Mouse (Mus musculus): ENCODE measurements at regions not wholly inside any gene's neighbourhood (a gene's known extent, or its start where the extent isn't known, plus 50 kb on each side); places are given as distances from the start of the nearest gene placed in this dataset.

DNA sequence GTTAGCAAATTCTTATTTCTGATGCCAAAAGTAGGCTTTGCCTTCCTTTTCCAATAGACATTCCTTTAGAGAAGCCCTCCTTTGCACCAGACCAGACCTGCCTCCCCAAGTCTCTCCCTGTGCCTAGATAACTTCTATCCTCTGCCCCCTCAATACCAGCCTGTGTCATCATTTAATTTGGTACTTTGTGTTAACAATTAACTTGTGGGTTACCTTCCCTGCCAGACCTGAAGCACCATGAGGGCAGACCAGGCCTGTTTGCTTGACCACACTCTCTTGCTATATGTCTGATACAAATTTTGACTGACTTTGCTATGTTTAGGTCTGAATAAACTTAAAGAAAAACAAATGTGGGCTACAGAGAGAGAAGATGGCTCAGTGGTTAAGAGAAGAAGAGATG is 259.7 kb downstream of the Pik3r1 start:
- DNase-seq (ENCODE audit: low spot score in 2 of 2) = no peak

GRCm38 (mm10) chr13:101506696-101507095 is 261.3 kb downstream of the Pik3r1 start:
- DNase-seq (ENCODE audit: low spot score in 2 of 2) = no peak

- DNase-seq (ENCODE audit: low spot score in 2 of 2) = no peak
Observed at GRCm38 (mm10) chr13:101505054-101505453, 263.0 kb downstream of the Pik3r1 start.

GRCm38 (mm10) chr13:101504241-101504640 is 263.8 kb downstream of the Pik3r1 start:
- no peak for DNase-seq (ENCODE audit: low spot score in 2 of 2)

DNA sequence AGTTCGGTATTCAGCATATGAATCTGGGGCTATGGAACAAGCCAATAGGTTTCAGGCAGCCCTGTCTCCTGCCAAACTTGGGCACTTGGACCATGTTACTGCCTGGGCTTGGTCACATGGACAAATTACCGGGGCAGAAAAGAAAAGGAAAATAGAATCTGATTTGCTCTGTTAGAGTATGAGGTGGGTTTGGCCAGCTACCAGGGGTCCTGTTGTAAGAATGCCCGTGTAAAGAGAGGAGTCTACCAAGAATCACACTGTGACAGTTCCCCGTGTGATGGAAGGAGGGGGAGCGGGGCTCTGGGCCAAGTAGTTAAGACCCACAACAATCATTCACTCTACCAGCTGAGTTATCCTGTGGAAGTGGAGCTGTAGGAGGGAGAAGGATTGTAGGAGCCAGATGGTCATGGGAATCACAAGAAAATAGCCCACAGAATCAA is 266.2 kb downstream of the Pik3r1 start:
- DNase-seq (ENCODE audit: low spot score in 2 of 2) = no peak

DNA sequence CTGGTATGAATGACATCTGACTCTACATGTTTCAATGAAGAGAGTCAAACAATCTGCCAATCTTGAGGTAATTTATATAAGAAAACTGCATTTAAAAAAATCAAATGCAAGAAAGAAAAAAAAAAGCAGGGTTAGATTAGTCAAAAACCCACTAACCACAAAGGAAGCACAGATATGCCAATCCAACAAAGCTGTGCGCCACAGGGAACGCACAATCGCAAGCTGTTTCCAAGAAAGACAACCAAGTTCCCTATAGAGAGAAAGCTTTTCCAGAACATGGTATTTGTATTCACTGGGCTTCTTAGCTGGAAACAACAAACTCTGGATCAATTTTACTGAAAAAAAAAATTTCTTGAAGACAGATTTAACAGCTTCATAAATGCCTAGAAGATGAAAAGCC is 267.0 kb downstream of the Pik3r1 start:
- DNase-seq (ENCODE audit: low spot score in 2 of 2) = no peak

DNA sequence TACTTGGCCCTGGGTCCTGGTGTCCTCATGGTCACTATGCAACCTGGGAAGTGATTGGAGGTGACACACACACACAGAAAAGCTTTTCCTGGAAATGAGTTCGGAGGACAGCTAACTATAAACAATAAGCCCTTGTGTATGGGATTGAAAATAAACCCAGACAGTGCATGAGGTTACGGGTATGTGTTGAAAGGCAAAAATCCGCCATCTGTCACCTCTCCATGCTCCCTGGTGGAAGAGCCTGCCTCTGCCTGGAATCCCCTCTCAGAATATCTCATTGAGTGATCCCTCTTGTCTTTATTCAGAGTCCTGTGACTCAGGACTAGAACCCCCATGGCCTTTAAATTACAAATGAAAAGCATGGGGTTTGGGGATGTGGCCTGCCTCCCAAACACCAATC is 276.2 kb downstream of the Pik3r1 start:
- DNase-seq (ENCODE audit: low spot score in 2 of 2) = no peak

- no peak for DNase-seq (ENCODE audit: low spot score in 2 of 2)
Observed at GRCm38 (mm10) chr13:101490961-101491360, 277.1 kb downstream of the Pik3r1 start.

DNA sequence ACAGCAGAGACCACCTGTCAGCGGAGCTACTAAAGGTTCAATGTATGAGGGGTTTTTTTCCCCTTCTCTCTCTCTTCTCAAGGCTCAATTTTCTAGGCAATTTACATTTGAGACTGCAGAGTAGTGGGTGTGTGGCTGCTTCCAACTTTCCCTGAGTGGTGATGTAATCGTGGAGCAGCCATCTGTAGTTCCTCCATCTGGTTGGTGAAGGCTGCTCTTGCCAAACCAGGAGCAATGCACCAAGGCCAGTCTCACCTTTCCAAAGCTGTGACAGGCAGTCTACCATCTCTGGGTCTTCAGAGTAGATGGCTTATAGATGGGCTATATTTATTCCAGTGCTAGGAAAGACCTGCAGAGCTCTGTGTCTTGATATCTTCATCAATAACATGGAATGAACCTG is 280.4 kb downstream of the Pik3r1 start:
- no peak for DNase-seq (ENCODE audit: low spot score in 2 of 2)

DNA sequence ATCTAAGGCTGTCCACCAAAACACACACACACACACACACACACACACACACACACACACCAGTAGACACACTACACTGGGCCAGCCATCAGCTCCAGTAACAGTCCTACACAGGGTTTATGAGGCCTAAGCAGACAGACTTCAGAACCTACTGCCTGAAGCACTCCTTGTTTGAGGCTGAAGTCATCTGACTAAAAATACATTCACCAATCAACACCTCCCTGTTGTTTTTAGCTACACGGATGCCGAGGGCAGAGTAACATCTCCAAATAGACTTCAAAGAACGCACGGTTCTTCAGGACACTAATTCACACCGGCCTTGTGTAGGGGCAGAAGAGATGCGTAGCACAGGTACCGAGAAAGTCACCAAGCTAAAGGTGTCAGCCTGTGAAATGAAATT is 282.2 kb downstream of the Pik3r1 start:
- DNase-seq (ENCODE audit: low spot score in 2 of 2) = no peak

- no peak for DNase-seq (ENCODE audit: low spot score in 2 of 2)
Observed at GRCm38 (mm10) chr13:101483816-101484215, 284.2 kb downstream of the Pik3r1 start.

DNA sequence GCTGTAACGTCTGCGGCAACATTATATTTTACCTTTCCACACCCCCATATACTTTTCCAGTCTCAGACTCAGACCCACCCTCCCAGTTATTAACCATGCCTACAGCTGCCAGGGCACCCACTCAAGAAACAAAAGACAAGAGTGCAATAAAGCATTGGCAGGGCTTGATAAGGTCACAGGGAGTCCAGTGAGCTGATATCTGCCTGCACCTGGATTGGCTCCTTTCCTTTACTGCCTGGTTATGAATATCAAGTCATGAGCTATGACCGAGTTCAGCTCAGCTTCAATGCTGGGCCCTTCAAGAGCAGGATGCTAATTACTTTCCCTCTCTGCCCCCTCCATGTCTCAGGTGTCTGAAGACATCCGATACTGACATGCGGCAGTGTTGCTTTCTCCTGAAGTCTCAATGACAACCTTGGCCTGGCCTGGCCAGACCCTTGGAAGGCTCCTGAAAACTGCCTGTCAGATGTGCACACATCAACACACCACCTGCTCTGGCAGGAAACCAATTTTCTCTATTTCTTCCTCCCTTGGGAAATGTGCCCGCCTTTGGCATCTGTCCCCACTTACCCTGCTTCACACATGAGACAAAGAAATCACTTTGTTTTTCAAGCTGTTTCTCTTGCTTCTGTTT is 286.3 kb downstream of the Pik3r1 start:
- DNase-seq (ENCODE audit: low spot score in 2 of 2) = no peak

GRCm38 (mm10) chr13:101479297-101479652 is 288.7 kb downstream of the Pik3r1 start:
- no peak for DNase-seq (ENCODE audit: low spot score in 2 of 2)

DNA sequence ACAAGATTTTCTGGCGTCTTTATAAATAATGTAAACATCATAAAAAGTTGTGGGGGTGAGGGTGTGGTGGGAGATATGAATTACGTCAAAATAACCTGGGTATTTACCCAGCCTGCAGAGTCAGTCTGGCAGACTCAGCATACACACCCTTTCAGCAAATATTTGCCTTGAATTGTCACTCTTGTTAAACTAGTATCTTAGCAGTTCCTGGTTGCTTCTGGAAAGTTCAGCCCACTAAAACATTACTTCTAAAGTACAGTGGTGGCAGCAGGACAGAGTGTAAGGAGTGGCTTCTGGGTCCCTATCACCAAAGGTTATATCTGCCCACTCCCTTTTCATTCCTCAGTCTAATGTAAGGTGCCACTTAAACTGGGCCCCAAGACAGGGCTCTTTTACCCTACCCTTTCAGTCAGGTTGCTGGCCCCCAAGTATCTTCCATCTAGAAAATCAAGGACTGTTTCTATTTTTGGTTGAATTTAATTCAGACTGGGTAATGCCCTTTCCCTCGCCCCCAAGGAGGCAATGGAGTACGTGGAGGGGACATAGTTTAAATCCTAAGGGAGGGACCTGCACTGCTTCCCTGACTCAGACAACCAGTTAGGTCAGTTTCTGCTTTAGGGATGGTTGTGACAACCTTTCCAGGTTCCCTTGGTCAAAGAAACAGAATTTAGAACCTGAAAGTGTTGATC is 289.3 kb downstream of the Pik3r1 start:
- no peak for DNase-seq (ENCODE audit: low spot score in 2 of 2)

DNA sequence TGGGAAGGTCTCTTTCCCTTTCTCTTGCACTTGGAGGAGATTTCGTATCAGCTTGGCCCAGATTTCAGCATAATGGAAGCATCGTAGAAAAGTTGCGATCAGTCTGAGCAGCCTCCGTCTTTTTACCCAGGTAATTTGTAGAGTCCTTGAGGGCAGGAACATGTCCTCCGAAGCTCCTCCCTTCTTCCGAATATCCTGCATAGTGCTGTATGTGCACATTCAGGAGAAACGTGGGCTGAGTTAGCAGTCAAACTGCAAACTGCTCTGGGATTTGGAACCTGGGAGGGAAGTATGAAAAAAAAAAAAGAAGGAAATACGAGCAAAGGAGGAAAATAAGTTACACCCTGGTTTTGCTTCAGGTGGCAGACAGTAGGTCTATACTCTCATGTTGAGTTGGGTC is 294.7 kb downstream of the Pik3r1 start:
- no peak for DNase-seq (ENCODE audit: low spot score in 2 of 2)

- no peak for DNase-seq (ENCODE audit: low spot score in 2 of 2)
Observed at GRCm38 (mm10) chr13:101470560-101471247, 297.3 kb downstream of the Pik3r1 start.

- DNase-seq (ENCODE audit: low spot score in 2 of 2) = no peak
Observed at GRCm38 (mm10) chr13:101465748-101466127, 302.3 kb downstream of the Pik3r1 start.

DNA sequence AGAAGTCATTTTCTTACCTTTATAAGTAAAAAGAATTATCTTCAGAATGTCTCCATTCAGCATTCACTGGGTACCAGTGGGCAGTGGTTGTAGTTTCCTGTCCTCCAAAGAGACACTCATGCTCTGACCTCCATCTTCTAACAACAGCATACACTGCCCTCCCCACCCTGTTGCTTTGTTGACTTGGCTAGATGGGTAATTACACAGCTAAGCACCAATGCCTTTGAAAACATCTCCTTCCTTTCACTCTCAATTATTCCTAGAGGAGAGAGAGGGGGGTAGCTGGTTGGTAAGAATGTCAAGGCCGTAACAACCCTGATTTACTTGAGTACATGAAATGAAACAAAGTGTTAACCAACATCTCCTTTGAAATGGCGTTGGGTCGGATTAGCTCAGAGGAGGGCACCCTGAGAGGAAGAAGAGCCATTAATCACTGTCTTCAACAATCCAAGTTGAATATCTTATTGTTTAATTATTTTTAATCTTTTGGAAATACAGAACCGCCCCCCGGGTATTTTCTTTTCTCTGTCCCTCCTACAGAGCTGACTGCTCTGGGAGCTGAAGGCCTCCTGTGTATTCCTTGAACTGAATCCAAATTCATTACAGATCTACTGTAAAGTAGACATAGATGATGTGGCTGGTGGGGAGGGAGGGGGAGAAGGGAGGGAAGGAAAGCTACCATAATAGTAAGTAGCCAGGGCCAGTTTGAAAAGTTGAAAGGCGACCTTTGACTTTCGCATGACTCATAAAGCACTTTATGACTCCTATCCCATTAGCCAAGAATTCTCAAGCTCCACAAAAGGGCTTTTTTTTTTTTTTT is 302.9 kb downstream of the Pik3r1 start:
- no peak for DNase-seq (ENCODE audit: low spot score in 2 of 2)

DNA sequence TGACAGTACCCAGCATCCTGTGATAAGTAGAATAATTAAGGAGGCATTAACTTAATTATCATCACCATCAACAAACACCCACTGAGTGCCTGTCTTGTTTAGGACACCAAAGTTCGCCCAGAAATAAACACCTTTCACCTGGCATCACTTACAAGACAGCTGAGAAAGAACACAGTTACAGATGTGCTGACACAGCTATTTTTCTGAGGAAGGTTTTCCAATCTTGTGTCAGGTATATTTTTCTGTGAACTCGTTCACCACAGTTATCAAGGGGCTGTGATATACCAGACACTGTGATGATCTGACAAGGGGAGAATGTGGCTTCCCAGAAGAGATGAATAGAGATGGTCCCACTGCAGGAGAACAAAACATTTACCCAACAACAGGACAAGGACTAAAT is 311.1 kb downstream of the Pik3r1 start:
- DNase-seq (ENCODE audit: low spot score in 2 of 2) = no peak

- no peak for DNase-seq (ENCODE audit: low spot score in 2 of 2)
Observed at GRCm38 (mm10) chr13:101454276-101454675, 313.7 kb downstream of the Pik3r1 start.

DNA sequence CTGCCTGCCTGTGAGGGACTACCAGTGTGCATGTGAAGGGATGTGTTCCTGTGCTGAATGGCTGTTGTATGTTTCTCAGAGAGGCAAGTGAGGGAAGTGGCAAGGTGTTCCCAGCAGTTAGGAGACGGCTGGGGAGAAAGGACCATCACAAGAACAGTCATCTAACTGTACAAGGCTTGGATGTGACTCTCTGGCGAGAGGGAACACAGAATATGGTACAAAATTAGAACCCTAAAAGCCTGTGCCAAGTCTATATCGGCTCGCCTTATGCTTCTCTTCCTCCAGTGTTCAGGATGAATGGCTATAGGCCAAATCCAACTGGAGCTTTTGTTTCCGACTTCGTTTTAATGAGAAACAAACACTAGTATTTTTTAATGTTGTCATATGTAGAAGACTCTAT is 317.5 kb downstream of the Pik3r1 start:
- no peak for DNase-seq (ENCODE audit: low spot score in 2 of 2)

- DNase-seq (ENCODE audit: low spot score in 2 of 2) = no peak
Observed at GRCm38 (mm10) chr13:101439517-101439916, 328.5 kb downstream of the Pik3r1 start.

Data from gastrocnemius, postnatal 4 days (tissue).